Comparison of ENCODE assay signal across 10 mouse cellular contexts in genomic region chr5:22236801-22237200, GRCm38 (mm10).
DNase-seq lines count a peak whose midpoint lies in the region; ATAC-seq lines count a peak whose summit lies in the region.
"Had no signal": no experiment of that assay in that cellular context is flagged by ENCODE, and none has a peak within 500 bp of the region (broad histone marks: within the 10 kb centered on the region; RNA-seq: fewer than 3 reads in every experiment).

No protein-coding gene starts in this region.

- peak; percentile 46 for DNase-seq in hindbrain, embryonic 11.5 days (ENCODE audit: low spot score)
- DNase-seq in hindbrain, embryonic 10.5 days (ENCODE audit: low spot score) = no peak
- DNase-seq in testis, postnatal 10 days (ENCODE audit: low spot score) = peak; percentile 60
- DNase-seq in testis, postnatal 14 days (ENCODE audit: low spot score) = no peak
- DNase-seq in retina, embryonic 14.5 days (ENCODE audit: low spot score) = peak; percentile 55
- no peak for DNase-seq in layer of hippocampus, adult 18-20 months (ENCODE audit: low spot score in 2 of 2)
- DNase-seq: cerebellum, adult 8-10 months had no signal

- no peak for ATAC-seq in hindbrain, embryonic 11.5 days (ENCODE audit: low FRiP score)
- 0 out of 2 replicates have a peak, but pooled peaks have one; percentile 45 for ATAC-seq in common myeloid progenitor, adult 5-6 weeks (replicated peaks; ENCODE audit: low read depth, poor library complexity, severe bottlenecking)
- no peak for ATAC-seq in CD4-positive, CD25-positive, alpha-beta regulatory T cell, adult 4 months

- no peaks in the 10 kb centered on the region for H3K4me1 ChIP-seq in hindbrain, embryonic 11.5 days (replicated peaks; ENCODE audit: control insufficient read depth, insufficient read depth, low read length)
- H3K4me1 ChIP-seq in hindbrain, embryonic 10.5 days (replicated peaks) = no peaks in the 10 kb centered on the region

- no peak overlapping the region for H3K9ac ChIP-seq in hindbrain, embryonic 11.5 days (ENCODE audit: low read depth, low read length)

- no peak overlapping the region for H3K4me3 ChIP-seq in hindbrain, embryonic 11.5 days (ENCODE audit: low read depth, low read length)
- no peak overlapping the region for H3K4me3 ChIP-seq in hindbrain, embryonic 10.5 days
- H3K4me3 ChIP-seq: megakaryocyte, embryonic 14.5 days had no signal

- H3K27me3 ChIP-seq in hindbrain, embryonic 11.5 days (ENCODE audit: control insufficient read depth, insufficient read depth, low read length) = no peaks in the 10 kb centered on the region
- no peaks in the 10 kb centered on the region for H3K27me3 ChIP-seq in hindbrain, embryonic 10.5 days (ENCODE audit: insufficient read depth, poor library complexity, severe bottlenecking)
- H3K27me3 ChIP-seq: megakaryocyte, embryonic 14.5 days had no signal

- H3K36me3 ChIP-seq in hindbrain, embryonic 11.5 days (ENCODE audit: control insufficient read depth, insufficient read depth, low read length) = no peaks in the 10 kb centered on the region
- H3K36me3 ChIP-seq in hindbrain, embryonic 10.5 days = no peaks in the 10 kb centered on the region

- no peaks in the 10 kb centered on the region for H3K9me3 ChIP-seq in hindbrain, embryonic 11.5 days (ENCODE audit: control insufficient read depth, low read length)
- no peaks in the 10 kb centered on the region for H3K9me3 ChIP-seq in hindbrain, embryonic 10.5 days

- no peak overlapping the region for H3K27ac ChIP-seq in hindbrain, embryonic 11.5 days (ENCODE audit: low read depth, low read length)
- H3K27ac ChIP-seq in hindbrain, embryonic 10.5 days = no peak overlapping the region

- H3K4me2 ChIP-seq in hindbrain, embryonic 11.5 days (replicated peaks; ENCODE audit: low read depth, low read length) = no peak overlapping the region

- whole genome bisulfite sequencing in hindbrain, embryonic 11.5 days = 70% methylated on average over 6 of the region's 6 CpGs
- WGBS in hindbrain, embryonic 10.5 days = 65% methylated on average over 6 of the region's 6 CpGs

Comparison
In these comparisons a context has a peak if more than half of its experiments do, and no peak if none do; other contexts are left out.
1. DNase-seq: peak in hindbrain, embryonic 11.5 days (single experiment), testis, postnatal 10 days (single experiment) and retina, embryonic 14.5 days (single experiment); none in hindbrain, embryonic 10.5 days (single experiment), testis, postnatal 14 days (single experiment) and layer of hippocampus, adult 18-20 months (0 of 2).